Mouse (Mus musculus) embryonic facial prominence, embryonic 11.5 days (tissue): ENCODE measurements around the gene Pcf11. TPM values are rescaled to one million over a fixed set of nuclear protein-coding genes. Genes with fewer than 3 reads are reported as not detected.

Source experiments
- ATAC-seq: fragments of 200-750 bp; cut with Nextera tagmentation; replicated peaks from 2 replicates; pipeline ENCODE4 v1.8.0; 2017; ENCODE audit warnings: low read depth; ENCODE audit not compliant: insufficient number of reproducible peaks, low FRiP score, low TSS enrichment
- DNase-seq: peaks from one replicate; pipeline ENCODE4 v3.0.0-alpha.2; 2015; ENCODE audit warnings: low spot score
- H3K27ac ChIP-seq: fragments of 300-500 bp; sonication (generic); replicated peaks from 2 replicates; pipeline ENCODE4 v1.5.1; 2014; ENCODE audit warnings: mild to moderate bottlenecking, low read depth, low read length, control low read depth
- H3K27me3 ChIP-seq: fragments of 300-500 bp; sonication (generic); 2 replicates; pipeline ENCODE4 v1.6.1; 2014; ENCODE audit warnings: mild to moderate bottlenecking, low read length, moderate library complexity, mixed read lengths; ENCODE audit not compliant: control insufficient read depth, insufficient read depth
- H3K36me3 ChIP-seq: fragments of 300-500 bp; sonication (generic); replicated peaks from 2 replicates; pipeline ENCODE4 v1.6.1; 2014; ENCODE audit warnings: low read depth, mild to moderate bottlenecking, low read length, moderate library complexity, mixed read lengths; ENCODE audit not compliant: control insufficient read depth, insufficient read depth
- H3K4me1 ChIP-seq: fragments of 300-500 bp; sonication (generic); 2 replicates; pipeline ENCODE4 v1.6.1; 2014; ENCODE audit warnings: low read length, mixed read lengths; ENCODE audit not compliant: control insufficient read depth, insufficient read depth
- H3K4me2 ChIP-seq: fragments of 300-500 bp; sonication (generic); 2 replicates; pipeline ENCODE4 v1.6.1; 2014; ENCODE audit warnings: low read depth, mild to moderate bottlenecking, control low read depth, low read length, moderate library complexity
- H3K4me3 ChIP-seq: fragments of 300-500 bp; sonication (generic); 2 replicates; pipeline ENCODE4 v1.5.1; 2014; ENCODE audit warnings: low read depth, low read length, control low read depth
- H3K9ac ChIP-seq: fragments of 300-500 bp; sonication (generic); replicated peaks from 2 replicates; pipeline ENCODE4 v1.6.1; 2014; ENCODE audit warnings: mild to moderate bottlenecking, control low read depth, low read length
- H3K9me3 ChIP-seq: fragments of 300-500 bp; sonication (generic); replicated peaks from 2 replicates; pipeline ENCODE4 v1.6.1; 2016; ENCODE audit warnings: mild to moderate bottlenecking, low read length, inconsistent platforms, mixed read lengths; ENCODE audit not compliant: control insufficient read depth
- WGBS: fragments of 180-500 bp; shearing (Covaris S2); extraction: QIAGEN DNeasy Blood & Tissue Kit; methylation state at CpG from one replicate; pipeline ENCODE4 v1.1.7; 2014; 5-methylcytosine and 5-hydroxymethylcytosine counted together
- polyA plus RNA-seq: library from polyadenylated mRNA; unstranded; fragments of >200 nt; fragmentation: Nextera tagmentation; extraction: Ambion mirVana; gene quantifications from 2 replicates; pipeline ENCODE4 v1.2.1, GENCODE M21; 2014

The Pcf11 gene
- polyA plus RNA-seq, 1 experiment from 2014 or later: 24.0 TPM

- Histone ChIP-seq H3K4me2 (no peak overlapping the region), H3K9me3 (no peaks in the 10 kb centered on the region), H3K9ac (no peak overlapping the region), H3K4me3 (no peak overlapping the region), H3K27me3 (no peaks in the 10 kb centered on the region), H3K27ac (no peak overlapping the region), H3K36me3 (no peaks in the 10 kb centered on the region), H3K4me1 (no peaks in the 10 kb centered on the region)
- ATAC-seq (no peak), DNase-seq (peak; percentile 24)
- WGBS: 50% methylated on average over 2 of the region's 2 CpGs
Observed at GRCm38 (mm10) chr7:92630167-92630566, 39.6 kb downstream of the Pcf11 start.

- ATAC-seq: no peak
- no peak overlapping the region for H3K9ac ChIP-seq
- no peaks in the 10 kb centered on the region for H3K27me3 ChIP-seq
- DNase-seq: peak; percentile 22
- H3K4me3 ChIP-seq: no peak overlapping the region
- no peaks in the 10 kb centered on the region for H3K9me3 ChIP-seq
- no peaks in the 10 kb centered on the region for H3K4me1 ChIP-seq
- no peaks in the 10 kb centered on the region for H3K36me3 ChIP-seq
- 50% methylated on average over 2 of the region's 2 CpGs for WGBS
- H3K27ac ChIP-seq: no peak overlapping the region
- no peak overlapping the region for H3K4me2 ChIP-seq
Observed at GRCm38 (mm10) chr7:92624488-92624887, 45.2 kb downstream of the Pcf11 start.

DNA sequence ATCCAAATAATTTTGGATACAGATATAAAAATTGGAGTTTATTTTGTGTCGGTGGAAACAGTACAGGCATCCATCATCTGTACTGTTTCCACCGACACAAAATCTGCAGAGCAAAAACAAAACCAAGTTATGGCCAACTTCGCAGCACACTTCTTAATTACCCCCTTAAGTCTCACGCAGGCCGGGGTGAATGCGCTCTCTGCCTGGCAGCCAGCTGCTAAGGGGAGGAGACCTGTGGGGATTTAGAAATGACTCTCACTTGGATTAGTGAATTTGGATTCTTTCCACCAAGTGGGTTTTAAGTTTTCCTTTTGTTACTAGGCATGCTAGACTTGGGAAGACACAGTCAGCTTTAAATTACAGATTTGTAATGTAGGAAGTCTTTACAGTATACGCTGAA is 58.9 kb downstream of the Pcf11 start:
- Histone ChIP-seq H3K9ac (no peak overlapping the region), H3K9me3 (no peaks in the 10 kb centered on the region), H3K27me3 (no peaks in the 10 kb centered on the region), H3K36me3 (no peaks in the 10 kb centered on the region), H3K27ac (no peak overlapping the region), H3K4me2 (no peak overlapping the region), H3K4me3 (no peak overlapping the region), H3K4me1 (no peaks in the 10 kb centered on the region)
- no peak for DNase-seq
- no peak for ATAC-seq
- 71% methylated on average over 7 of the region's 7 CpGs for WGBS

DNA sequence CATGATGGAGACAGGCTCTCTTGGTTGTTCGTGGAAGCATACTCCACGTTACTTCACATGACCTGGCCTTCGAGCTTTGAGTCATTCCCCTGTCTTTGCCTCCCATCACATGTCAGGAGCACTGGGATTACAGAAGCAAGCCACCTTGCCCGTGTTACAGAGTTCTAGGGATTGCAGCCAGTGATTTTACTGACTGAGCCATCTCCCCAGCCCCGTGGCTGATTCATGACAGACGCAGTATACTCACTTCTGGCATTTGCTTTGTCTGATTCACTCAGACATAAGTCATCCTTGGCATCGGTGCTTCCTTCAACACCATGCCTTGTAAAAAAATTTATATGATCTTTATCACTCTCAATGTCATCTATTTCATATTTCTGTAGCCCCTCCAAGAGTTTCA is 64.8 kb downstream of the Pcf11 start:
- no peak overlapping the region for H3K4me3 ChIP-seq
- no peak overlapping the region for H3K27ac ChIP-seq
- no peak overlapping the region for H3K9ac ChIP-seq
- no peak overlapping the region for H3K4me2 ChIP-seq
- ATAC-seq: no peak
- no peaks in the 10 kb centered on the region for H3K4me1 ChIP-seq
- H3K9me3 ChIP-seq: no peaks in the 10 kb centered on the region
- H3K27me3 ChIP-seq: no peaks in the 10 kb centered on the region
- DNase-seq: no peak
- no peaks in the 10 kb centered on the region for H3K36me3 ChIP-seq
- 87% methylated on average over 7 of the region's 7 CpGs for WGBS

Other genes starting within 250 kb of the Pcf11 start
- gene Ccdc90b, start 108.8 kb downstream of the Pcf11 start, polyA plus RNA-seq: 70.8 and 76.0 TPM in 2 replicates
- gene Ankrd42, start 32.8 kb downstream of the Pcf11 start, polyA plus RNA-seq: 6.9 and 8.8 TPM in 2 replicates
- gene Rab30, start 71.7 kb upstream of the Pcf11 start, polyA plus RNA-seq: 21.4 and 23.8 TPM in 2 replicates
- gene Ddias, start 204.3 kb upstream of the Pcf11 start, polyA plus RNA-seq: 25.4 and 29.7 TPM in 2 replicates
- 20.5 and 21.2 TPM in 2 replicates for gene Prcp, start 204.5 kb upstream of the Pcf11 start, polyA plus RNA-seq